Mouse (Mus musculus) lung, postnatal 14 days (tissue): ENCODE results near the gene Gm49387.
A peak's percentile ranks its signal among the peaks of the same experiment; 100 is the strongest.
"Not testable (repeated sequence)": the region's sequence is repeated elsewhere in the genome, so short reads cannot be mapped to it uniquely, and the experiment has no call there.

ENCODE experiments used
- DNase-seq: peaks from one replicate; pipeline ENCODE4 v3.0.0; 2021

Gm49387 gene

DNA sequence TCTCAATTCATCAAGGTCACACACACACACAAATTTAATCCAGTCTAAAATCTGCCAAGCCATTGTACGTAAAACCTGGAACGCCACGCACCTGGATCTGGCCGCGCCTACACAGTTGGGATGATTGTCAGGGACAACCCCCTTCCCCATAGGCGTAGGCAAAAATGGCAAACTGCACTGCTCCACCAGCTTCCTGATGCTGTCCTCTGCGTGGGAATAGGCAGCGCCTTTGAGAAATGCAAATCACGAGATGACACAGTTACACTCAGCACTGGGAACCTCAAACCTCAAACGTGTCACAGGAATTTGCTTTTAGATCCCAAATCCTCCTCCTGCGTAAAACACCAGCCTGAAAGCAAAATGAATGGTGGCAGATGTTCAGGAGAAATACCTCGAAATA, 17.9 kb downstream of the Gm49387 start:
- DNase-seq: no peak

DNA sequence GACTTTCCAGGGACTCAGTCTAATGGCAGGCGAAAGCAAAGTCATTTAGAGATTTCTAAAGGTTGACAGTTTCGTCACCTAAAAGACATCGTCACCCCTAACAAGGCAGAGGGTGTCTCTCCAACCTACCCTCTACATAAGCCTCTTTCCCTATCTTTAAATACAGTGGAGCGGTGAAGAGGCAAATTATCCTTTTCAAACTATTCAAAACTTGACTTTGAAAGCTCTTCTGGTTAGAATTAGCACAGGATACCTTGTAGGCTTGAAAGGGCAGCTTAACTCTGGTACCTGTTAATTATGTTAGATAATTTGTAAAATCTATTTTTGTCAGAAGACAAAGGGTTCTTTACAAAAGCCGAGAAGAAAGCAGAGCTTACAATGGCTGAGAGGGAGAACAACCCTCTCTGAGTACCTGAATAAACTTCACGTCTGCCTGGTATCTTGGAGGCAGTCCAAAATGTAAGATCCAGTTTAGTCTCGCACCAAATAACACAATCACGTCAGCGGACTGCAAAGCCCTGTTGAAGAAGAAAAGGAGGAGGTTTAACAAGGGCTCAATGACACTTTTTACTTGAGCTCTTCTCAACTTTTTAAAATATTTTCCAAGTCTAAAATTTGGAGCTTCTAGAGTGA, 20.0 kb downstream of the Gm49387 start:
- DNase-seq: no peak

DNA sequence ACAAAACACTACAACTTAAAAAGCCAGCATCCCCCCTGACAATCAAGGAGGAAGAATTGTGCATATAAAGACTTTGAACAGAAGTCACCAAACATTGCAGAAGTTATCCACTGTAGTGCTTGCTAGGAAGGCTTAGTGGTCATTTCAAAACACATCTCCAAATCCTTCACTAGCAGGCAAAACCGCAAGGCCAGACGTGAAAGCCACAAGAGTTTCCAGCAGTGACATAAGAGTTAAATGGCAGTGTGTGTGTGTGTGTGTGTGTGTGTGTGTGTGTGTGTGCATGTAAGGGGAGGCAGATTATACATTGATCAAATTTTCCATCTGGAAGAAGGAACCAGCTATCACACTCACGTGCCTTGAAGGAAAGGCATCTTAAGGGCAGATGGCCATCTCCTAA, 22.7 kb downstream of the Gm49387 start:
- no peak for DNase-seq

DNA sequence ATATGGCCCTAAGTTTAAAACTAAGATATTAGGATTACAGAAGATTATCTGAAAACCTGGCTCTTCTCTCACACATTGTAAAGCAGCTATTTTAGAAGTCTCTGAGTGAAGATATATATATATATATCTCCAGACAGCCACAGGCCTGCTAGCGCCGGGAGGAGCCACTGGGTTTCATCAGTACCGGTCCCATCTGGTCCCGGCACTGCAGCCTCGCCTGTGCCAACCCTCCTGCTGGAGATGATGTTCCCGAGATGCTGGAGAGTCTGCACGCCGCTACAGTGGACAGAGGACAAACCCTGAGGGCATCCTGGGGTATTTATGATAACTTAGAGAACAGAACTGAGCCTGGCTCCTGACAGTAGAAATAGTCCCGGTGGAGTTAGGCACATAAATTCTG, 23.5 kb downstream of the Gm49387 start:
- DNase-seq: no peak

DNA sequence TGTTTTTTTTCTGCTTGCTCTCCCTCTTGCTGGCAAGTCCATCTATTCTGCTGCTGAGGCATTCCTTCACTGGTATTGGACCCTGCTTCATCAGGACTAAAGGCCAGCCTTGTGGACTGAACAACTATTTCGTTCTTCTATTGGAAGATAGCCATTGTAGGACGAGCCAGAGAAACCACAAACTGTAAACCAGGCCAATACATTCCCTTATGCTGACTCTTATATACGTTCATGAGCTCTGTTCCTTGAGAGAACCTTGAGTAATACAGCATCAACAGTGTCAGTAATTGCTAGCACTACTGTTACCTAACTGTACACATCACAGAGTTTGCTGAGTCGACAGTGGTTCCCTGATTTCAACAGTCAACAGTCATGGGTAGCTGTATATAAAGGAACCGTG, 27.0 kb downstream of the Gm49387 start:
- no peak for DNase-seq

DNA sequence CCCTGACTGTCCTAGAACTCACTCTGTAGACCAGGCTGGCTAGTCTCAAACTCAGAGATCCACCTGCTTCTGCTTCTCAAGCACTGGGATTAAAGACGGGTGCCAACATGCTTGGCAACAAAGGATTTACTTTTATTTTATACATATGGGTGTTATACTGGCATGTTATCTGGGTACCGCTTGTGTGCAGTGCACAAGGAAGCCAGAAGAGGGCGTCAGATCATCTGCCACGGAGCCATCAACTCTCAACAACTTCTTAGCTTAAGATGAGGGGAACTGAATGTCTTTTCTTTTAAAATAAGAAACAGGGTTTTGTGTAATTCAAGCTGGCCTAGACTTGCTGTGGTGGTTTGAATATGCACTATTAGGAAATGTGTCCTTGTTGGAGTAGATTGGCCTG, 28.7 kb downstream of the Gm49387 start:
- DNase-seq: no peak

DNA sequence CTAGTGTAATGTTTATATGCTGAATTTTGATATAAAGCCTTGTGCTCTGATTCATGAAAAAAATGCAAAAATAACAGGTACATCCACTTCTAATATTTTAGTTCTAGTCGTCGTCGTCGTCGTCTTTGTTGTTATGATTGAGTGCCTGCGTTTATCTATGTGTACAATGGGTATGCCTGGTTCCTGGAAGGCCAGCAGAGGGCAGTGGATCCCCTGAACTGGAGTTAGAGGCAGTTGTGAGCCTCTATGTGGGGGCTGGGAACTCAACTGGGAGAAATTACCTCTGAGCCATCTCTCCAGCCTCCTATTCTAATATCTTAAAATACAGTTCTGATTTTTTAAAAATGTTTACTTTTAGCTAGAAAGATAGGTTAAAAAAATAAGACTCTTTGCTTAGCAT, 35.2 kb downstream of the Gm49387 start:
- DNase-seq: peak; percentile 16

DNA sequence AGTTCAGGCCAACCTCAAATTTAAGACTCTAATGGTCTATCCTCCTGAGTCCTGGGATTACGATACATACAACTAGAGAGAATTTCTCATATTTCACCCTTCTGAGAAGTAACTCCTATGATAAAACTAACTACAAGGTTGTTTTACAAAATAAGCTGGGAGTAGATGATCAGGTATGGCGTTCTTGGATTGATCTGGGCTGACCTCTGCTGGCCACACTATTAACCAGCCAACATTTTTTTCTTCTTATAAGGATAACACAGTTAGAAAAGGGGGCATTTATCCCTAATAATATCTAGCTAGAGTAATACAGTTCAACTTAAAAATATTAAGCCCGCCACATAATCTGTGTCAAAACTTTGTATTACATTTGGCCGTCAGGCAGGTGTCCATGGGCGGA, 35.8 kb downstream of the Gm49387 start:
- DNase-seq: peak; percentile 31

DNA sequence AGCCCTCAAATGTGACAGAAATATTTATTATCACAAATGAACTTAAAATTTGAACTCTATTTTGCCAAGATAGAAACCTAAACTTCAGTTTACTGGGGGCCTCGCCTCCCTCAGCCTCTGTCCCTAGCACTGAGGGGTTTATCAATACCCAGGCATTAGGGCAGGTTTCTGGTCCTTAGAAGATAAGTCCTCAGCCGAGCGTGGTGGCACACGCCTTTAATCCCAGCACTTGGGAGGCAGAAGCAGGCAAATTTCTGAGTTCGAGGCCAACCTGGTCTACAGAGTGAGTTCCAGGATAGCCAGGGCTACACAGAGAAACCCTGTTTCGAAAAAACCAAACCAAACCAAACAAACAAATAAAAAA, 38.1 kb downstream of the Gm49387 start:
- not testable (repeated sequence) for DNase-seq

DNA sequence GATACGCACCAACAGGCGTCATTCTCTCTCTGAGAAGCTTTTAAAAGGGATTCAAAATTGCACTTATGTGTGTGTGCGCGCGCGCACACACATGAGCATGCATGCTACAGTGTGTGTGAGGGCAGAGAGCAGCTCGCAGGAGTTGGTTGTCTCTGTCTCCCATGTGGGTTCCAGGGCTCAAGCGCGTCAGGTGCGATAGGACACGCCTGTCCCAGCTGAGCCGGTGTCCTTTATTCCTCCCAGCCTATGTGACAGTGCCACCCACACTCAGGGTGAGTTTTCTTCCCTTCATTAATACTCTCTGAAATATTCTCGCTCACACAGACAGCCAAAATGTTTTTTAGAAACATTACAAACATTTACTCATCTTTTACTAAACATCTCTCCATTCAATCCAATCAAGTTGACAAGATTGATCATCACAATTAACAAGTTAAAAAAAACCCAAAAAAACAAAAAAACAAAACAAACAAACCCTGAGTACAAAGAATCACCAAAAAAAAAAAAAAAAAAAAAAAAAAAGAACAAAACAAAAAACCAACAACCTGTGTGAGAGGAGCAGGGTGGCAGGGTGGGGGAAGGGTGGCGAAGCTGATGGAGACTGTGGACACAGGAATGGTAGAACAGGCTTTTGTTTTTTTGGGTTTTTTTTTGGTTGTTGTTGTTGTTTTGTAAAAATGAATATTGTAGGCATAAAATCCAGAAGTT, 38.6 kb downstream of the Gm49387 start:
- no peak for DNase-seq

DNA sequence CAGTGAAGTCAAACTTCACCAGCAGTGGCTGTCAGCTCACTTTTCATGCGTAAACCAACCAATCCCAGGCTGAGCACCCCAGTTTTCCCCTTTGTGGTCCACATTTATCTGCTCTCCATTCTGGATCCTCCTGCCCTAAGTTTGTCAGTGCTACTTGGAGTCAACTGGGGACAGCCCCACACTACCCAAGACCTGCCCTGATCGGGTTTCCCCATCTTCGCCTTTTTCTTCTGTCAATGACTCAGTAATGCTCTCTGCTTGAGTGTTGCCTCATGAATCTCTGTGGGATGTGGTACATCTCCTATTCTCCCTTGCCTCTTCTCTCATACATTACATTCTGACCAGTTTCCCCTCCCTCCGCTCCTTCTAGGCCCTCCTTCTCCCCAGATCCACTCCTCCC, 43.2 kb downstream of the Gm49387 start:
- DNase-seq: no peak

DNA sequence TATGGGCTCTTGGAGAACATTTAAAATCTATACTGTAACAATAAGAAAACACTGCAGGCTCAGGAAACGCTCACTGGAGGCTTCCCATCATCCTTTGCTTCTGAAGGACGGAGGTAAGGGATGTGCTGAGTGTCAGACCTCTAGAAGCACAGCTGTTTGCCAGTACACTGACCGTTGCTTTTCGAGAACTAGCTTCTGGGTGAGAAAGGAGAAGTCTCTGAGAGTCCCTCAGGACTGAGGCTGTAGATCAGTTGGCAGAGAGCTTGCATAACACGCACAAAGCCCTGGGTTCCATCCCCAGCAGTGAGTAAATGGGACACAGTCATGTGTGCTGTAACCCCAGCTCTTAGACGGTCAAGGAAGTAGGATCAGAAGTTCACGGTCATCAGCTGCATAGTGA, 44.3 kb downstream of the Gm49387 start:
- DNase-seq: no peak

DNA sequence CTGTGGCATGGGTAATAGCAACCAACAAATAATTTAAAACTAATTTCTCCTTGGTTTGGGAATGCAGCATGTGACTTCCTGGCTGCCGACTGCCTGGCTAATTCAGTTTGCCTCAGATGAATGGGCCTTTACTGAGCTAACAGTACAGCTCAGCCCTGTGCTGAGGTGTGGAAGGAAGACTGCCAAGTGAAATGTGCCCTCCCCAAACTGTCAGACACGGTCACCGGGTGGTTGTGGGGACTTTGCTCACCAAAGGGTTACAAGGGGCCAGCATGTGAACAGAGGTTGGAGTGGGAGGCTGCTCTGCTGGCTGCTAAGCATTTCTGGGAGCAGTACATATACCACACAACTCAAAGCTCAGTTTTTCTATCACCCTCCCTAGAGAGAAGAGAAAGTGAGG, 46.0 kb downstream of the Gm49387 start:
- no peak for DNase-seq

DNA sequence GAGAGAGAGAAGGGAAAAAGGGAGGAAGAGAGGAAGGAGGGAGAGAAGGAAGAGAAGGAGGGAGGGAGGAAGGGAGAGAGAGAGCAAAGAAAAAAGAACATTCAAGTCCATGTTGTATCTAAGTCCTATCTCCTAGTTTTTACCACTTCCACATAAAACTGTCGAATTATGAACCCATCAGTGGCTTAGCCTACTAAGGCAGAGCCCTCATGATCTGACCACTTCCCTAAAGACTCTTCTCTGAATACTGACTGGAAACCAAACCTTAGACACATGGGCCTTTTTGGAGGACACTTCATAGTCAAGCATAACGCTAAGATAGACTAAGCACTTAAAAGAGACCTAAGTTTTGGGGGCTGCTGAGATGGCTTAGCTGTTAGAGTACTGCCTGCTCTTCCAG, 47.6 kb downstream of the Gm49387 start:
- DNase-seq: no peak

DNA sequence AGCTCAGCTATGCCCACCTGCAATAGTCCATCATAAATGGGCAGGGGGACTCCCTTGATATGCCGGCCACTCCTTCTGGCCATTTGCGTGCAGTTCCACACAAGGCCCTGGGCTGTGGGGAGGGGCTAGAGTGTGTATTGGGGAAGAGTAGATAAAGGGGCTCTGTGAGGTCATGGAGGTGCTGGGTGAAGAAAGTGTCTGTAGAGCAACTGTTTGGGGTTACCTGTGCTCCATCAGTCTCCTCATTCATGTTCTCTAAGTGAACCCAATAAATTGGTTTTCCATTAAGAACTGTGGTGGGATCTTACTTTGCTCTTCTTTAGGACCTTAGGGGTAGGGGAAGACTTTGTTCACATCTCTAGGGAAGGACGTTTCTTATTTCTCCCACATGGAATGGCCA, 49.4 kb downstream of the Gm49387 start, which contains the start of gene Colq:
Gene Colq (minus strand): TSS at position 101 of the 400 bp plus-strand sequence.
- DNase-seq: no peak

DNA sequence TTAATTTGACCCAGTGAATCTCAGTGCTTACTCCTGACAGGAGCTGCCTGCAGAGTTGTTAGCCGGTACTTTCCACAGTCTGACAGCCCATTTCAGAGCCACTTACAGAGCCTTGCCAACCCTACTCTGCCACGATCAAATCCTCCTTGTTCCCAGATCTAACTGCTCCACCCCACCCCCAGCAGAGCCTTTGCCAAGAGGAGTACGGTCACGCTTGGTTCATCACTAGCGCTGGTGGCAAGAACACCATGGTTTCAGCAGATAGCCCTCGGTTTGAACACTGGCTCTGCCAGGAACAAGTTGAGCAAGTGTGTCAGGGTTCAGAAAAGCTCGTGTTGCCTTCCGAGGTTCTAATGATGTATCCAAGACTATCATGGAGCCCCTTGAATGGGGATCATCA, 54.2 kb downstream of the Gm49387 start:
- DNase-seq: no peak

DNA sequence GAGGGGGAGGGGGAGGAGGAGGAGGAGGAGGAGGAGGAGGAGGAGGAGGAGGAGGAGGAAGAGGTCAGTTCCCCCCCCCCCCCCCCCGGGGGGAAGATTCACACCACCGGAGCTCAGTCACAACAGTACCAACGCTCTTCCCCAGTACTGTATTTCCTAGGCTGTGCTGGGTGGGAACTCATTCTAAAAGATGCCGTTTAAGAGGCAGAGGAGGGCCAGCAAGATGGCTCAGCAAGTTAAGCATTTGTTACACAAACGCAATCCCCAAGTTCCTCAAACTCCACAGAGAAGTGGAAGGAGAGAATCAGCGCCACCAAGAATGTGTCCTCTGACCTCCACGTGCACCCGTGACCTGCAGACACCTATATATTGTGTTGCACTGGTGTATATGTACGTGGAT, 57.6 kb downstream of the Gm49387 start:
- DNase-seq: no peak

DNA sequence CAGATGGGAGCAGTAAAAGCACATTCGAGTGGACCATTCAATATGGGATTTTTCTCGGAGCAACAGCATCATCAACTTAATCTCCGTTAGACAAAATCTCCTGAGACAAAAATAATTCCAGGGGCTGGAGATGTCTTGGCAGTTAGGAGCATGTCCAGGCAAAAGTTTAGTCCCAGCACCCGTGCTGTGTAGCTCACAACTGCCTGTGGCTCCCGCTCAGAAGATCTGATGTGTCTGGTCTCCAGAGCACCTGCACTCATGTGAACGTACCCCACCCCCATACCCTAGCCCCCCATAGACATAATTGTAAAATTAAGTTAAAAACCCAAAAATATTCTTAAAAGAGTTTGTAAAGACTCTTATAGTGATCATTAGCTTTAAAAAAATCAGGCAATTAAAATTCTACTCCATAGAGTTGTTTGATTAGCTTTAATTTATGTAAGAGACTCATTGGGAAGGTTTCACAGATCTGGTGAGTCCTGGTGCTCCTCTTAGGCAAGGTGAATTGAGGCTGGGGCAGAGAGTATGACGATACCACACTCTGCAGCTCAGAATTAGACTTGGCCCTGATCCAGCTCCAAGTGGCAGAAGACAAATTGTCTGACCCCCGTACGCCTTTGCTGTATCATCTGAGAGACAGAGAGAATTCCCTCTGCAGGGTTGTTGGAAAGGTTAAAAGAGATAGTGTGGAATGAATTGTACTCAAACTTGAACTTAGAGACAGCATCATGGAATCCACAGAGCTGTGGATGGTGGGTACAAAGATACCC, 62.5 kb downstream of the Gm49387 start:
- DNase-seq: no peak

DNA sequence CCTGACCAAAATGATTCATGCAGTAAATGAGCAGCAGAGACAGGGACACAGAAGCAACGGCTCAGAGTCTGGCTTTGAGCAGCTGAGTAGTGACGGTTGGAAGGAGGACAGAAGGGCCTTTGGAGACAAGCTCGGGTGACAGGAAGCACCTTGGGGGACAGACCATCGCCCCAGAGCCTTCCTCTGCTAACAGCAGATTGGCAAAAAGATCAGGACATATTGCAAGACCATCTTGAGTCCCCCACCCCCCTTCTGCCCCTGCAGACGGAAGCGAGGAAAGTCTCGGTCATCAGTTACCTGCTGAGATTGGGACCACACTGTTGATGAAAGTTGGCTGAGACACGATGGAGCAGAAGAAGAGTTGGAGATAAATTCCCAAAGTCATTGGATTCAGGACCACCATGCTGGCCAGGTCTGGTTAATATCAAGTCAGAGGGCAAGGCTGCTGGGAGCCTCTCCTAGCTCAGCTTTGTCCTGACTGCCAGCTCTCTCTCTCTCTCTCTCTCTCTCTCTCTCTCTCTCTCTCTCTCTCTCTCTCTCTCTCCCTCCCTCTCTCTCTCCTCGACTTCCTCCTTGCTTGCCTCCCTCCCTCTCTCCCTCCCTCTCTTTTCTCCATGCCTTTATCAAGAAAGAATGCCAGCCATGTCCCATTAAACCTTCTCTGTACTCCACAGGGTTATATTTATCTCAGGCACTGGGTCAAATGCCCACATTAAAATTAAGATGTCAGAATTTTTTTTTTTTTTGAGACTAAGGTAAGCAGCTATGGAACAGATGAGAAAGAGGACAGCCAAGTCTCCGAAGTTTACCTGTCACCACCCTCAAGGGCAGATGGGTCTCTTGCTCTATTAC, 63.6 kb downstream of the Gm49387 start:
- DNase-seq: no peak

DNA sequence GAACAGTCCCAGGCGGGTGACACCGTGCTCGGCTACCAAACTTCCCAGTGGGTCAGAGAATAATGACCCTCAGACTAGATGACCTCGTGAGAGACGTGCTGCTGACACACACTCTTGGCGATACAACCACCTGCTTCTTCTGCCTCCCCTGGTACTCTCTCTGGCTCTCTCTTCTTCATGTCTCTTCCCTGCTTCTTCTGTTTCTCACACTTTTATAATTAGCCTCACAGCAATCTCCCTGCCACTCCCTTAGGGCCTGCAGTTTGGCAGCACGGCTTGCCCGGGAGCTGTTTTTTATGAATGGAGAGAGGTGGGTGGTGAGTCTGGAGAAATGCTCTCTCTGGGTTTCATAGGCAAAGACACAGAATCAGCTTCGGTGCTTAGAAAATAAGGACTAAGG, 64.8 kb downstream of the Gm49387 start:
- no peak for DNase-seq

DNA sequence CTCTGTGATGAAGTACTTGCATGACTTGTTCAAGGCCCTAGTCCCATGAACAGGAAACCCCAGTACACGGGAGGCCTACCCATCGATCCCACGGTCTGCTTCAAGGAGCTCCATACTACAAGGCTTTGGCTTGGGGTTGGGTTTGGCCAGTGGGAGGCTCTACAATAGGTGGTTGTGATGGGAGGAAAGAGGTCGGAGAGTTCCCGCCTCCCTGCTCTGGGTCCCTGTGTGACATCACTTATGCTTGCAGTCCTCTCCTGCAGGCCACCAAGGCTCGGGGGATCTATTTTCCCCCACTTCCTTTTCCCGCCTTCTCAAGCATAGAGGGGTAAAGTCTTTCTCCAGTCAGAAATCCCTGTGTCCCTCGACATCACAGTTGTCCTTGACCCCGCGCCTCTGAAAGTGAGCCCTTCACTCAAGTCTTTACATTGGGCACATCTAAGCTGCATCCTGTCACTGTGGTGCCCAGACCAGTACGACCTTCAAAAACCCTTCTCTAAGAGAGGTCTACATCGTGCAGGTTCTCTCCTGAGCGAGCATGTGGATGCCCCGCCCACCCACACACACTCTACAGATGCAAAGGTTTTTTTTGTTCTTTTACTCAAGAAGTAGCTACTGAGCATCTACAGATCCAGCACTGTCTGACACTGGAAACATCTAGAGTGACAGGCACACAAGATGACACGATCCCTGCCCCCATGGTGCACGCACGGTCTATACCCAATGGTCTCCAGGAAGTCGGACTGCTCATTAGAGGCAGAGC, 65.6 kb downstream of the Gm49387 start:
- DNase-seq: no peak

DNA sequence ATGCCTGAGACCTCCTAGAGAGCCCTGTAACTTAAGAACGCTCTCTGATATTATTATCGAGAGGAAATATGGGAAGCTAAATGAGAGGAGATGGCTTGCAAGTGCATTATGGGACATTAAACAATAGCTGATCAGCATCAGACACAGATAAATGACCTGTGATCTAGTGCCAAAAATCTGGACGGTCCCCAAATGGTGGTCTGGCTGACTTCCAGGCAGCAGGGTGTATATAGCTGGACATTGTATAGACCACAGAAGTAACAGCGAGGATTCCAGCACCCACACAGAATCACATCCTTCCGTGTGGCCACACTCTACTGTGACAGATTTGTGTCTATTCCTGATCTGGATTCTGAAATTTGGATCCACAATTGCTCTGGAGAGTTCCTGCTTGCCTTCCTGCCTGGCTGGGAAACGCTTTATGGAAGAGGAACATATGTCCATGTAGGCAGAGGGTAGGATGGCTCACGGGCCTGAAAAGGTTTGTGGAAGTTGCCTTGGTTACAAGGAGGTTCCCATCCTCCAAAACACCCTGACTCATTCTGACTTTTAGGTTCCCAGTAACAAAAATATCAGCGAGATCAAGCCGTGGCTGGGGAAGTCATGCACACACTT, 68.0 kb downstream of the Gm49387 start:
- DNase-seq: no peak
